Mouse (Mus musculus) megakaryocyte, embryonic 14.5 days (primary cell): ENCODE measurements around the gene Gucd1. TPM values are rescaled to one million over a fixed set of nuclear protein-coding genes. Genes with fewer than 3 reads are reported as not detected.
A peak's percentile ranks its signal among the peaks of the same experiment; 100 is the strongest.

Source experiments
- H3K27me3 ChIP-seq: replicated peaks from 2 replicates; pipeline ENCODE3; 2012; ENCODE audit warnings: inconsistent platforms
- H3K36me3 ChIP-seq: replicated peaks from 2 replicates; pipeline ENCODE3; 2012; ENCODE audit warnings: low read length, inconsistent platforms, mixed read lengths
- H3K4me1 ChIP-seq: 2 replicates; pipeline ENCODE4 v1.6.1; 2012; ENCODE audit warnings: inconsistent platforms
- H3K4me3 ChIP-seq: replicated peaks from 2 replicates; pipeline ENCODE3; 2012; ENCODE audit warnings: moderate library complexity, mild to moderate bottlenecking, inconsistent platforms
- H3K9me3 ChIP-seq: 2 replicates; pipeline ENCODE4 v1.6.1; 2012; ENCODE audit warnings: inconsistent platforms
- FLI1 ChIP-seq: IDR thresholded peaks from 2 replicates; pipeline ENCODE4 v1.6.1; 2012; ENCODE audit warnings: low read length, inconsistent platforms, mixed read lengths
- GATA1 ChIP-seq: IDR thresholded peaks from 3 replicates; pipeline ENCODE4 v1.6.1; 2012; ENCODE audit warnings: mixed read lengths, low read length, inconsistent platforms, borderline replicate concordance
- polyA plus RNA-seq: library from polyadenylated mRNA; stranded (reverse); fragments of >175 nt; gene quantifications from 2 replicates; pipeline ENCODE4 v1.2.3, GENCODE M21; 2012; ENCODE audit warnings: low replicate concordance; ENCODE audit not compliant: insufficient read depth

The Gucd1 gene
- polyA plus RNA-seq, 1 experiment, result 19.1 TPM

GRCm38 (mm10) chr10:75320321-75320720 lies 197.5 kb downstream of the Gucd1 start:
- Histone ChIP-seq H3K4me3 (peak overlapping the region; percentile 99), H3K9me3 (no peaks in the 10 kb centered on the region), H3K4me1 (peaks cover 98% of the 10 kb centered on the region), H3K36me3 (peaks cover 65% of the 10 kb centered on the region), H3K27me3 (no peaks in the 10 kb centered on the region)
- TF ChIP-seq GATA1 (no peak), FLI1 (no peak)

DNA sequence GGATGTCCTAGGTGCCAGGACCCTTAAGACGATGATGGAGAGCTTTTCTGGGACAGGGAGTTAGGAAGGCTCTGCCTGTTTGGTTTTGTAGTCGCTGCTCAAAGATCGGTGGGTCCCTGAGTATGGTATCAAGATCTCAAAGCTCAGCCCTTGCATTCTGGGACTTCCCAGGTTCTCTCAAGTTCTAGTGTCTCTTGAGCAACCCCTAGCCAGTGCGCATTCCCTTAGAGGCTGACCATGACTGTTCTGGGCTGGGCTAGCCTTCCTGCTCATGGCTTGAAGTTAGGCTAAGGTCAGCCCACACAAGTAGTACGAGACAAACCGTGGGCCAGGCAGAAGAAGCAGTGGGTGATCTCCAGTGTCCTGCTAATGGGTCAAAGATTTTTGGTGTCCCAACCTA lies 199.6 kb downstream of the Gucd1 start:
- Histone ChIP-seq H3K36me3 (peaks cover 58% of the 10 kb centered on the region), H3K27me3 (no peaks in the 10 kb centered on the region), H3K4me3 (peak overlapping the region; percentile 99), H3K9me3 (no peaks in the 10 kb centered on the region), H3K4me1 (peaks cover 98% of the 10 kb centered on the region)
- TF ChIP-seq FLI1 (no peak), GATA1 (no peak)

- H3K27me3 ChIP-seq, result no peaks in the 10 kb centered on the region
- H3K4me3 ChIP-seq, result peak overlapping the region; percentile 99
- TF ChIP-seq GATA1 (no peak), FLI1 (no peak)
- H3K9me3 ChIP-seq, result no peaks in the 10 kb centered on the region
- H3K4me1 ChIP-seq, result peaks cover 98% of the 10 kb centered on the region
- peaks cover 57% of the 10 kb centered on the region for H3K36me3 ChIP-seq
Measured at GRCm38 (mm10) chr10:75316908-75317761, 200.6 kb downstream of the Gucd1 start.

GRCm38 (mm10) chr10:75316872-75316907 lies 201.1 kb downstream of the Gucd1 start, which contains the start of gene Adora2a:
Gene Adora2a (plus strand): TSS chr10:75316877.
- Histone ChIP-seq H3K9me3 (no peaks in the 10 kb centered on the region), H3K36me3 (peaks cover 57% of the 10 kb centered on the region), H3K4me1 (peaks cover 98% of the 10 kb centered on the region), H3K27me3 (no peaks in the 10 kb centered on the region), H3K4me3 (peak within 1 kb of the TSS; percentile 99)
- TF ChIP-seq GATA1, result no peak
- no peak for TF ChIP-seq FLI1

GRCm38 (mm10) chr10:75316472-75316871 lies 201.3 kb downstream of the Gucd1 start:
- Histone ChIP-seq H3K9me3 (no peaks in the 10 kb centered on the region), H3K4me3 (peak overlapping the region; percentile 99), H3K27me3 (no peaks in the 10 kb centered on the region), H3K36me3 (peaks cover 57% of the 10 kb centered on the region), H3K4me1 (peaks cover 98% of the 10 kb centered on the region)
- TF ChIP-seq GATA1 (no peak), FLI1 (no peak)

GRCm38 (mm10) chr10:75315756-75316155 lies 202.0 kb downstream of the Gucd1 start:
- H3K4me1 ChIP-seq, result peaks cover 91% of the 10 kb centered on the region
- peak overlapping the region; percentile 99 for H3K4me3 ChIP-seq
- no peaks in the 10 kb centered on the region for H3K27me3 ChIP-seq
- H3K9me3 ChIP-seq, result no peaks in the 10 kb centered on the region
- H3K36me3 ChIP-seq, result peaks cover 57% of the 10 kb centered on the region
- TF ChIP-seq FLI1 (no peak), GATA1 (no peak)

GRCm38 (mm10) chr10:75314190-75314980 lies 203.4 kb downstream of the Gucd1 start:
- Histone ChIP-seq H3K4me1 (peaks cover 90% of the 10 kb centered on the region), H3K36me3 (peaks cover 57% of the 10 kb centered on the region), H3K27me3 (no peaks in the 10 kb centered on the region), H3K9me3 (no peaks in the 10 kb centered on the region), H3K4me3 (no peak overlapping the region)
- no peak for TF ChIP-seq FLI1
- TF ChIP-seq GATA1, result no peak

DNA sequence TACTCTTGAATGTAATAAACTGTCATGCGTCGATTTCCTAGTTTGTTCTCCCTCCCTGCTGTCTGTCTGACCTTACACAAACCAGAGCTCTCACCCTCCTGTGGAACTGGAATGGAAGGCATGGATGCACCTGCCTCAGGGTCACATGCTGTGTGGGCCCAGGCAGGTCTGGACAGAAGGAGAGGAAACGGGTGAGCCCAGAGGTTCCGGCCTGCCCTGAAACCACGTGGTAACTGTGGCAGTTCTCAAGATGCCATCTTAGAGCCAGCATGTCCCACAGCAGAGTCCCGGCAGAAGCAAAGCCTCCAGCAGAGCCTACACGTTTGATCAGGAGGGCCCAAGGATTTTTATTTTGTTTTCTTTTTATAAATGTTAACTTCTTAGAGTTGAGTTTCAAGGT lies 205.4 kb downstream of the Gucd1 start:
- Histone ChIP-seq H3K36me3 (peaks cover 71% of the 10 kb centered on the region), H3K27me3 (no peaks in the 10 kb centered on the region), H3K4me3 (no peak overlapping the region), H3K9me3 (no peaks in the 10 kb centered on the region), H3K4me1 (peaks cover 90% of the 10 kb centered on the region)
- no peak for TF ChIP-seq FLI1
- no peak for TF ChIP-seq GATA1

DNA sequence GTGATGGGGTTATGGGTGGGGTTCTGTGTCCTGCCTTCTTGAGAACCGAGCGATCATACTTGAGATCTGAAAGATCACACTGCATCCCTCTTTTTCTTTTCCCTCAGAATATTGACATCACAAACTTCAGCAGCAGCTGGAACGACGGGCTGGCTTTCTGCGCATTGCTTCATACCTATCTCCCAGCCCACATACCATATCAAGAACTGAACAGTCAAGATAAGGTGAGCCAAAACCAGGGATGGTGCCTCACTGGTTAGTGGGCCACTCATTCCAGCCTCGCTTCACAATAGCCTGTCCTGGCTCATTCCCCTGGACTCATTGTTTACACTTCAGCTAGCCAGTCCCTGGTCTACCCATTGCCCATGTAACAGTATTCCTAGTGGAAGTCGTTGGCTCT lies 210.6 kb downstream of the Gucd1 start:
- Histone ChIP-seq H3K4me3 (no peak overlapping the region), H3K27me3 (no peaks in the 10 kb centered on the region), H3K36me3 (peaks cover 74% of the 10 kb centered on the region), H3K9me3 (no peaks in the 10 kb centered on the region), H3K4me1 (peaks cover 92% of the 10 kb centered on the region)
- TF ChIP-seq FLI1 (no peak), GATA1 (no peak)

DNA sequence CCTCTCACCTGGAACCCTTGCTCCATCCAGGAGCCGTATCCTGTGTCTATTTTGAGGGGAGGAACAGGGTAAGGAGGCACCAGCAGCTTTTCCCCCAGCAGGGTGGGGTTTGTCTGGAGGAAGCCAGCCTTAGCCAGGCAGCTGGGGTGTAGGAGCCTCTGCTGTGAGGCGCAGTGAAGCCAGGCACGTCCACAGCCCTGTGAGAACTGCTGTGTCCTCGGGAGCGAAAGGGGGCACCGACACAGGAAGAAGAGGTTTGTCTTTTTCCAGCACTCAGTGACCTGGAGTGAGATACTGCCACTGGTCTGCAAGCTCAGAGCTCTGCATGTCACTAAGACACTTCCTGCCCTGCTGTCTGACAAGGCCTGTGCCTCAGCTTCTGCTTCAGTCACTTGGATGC lies 213.4 kb downstream of the Gucd1 start:
- Histone ChIP-seq H3K27me3 (no peaks in the 10 kb centered on the region), H3K36me3 (peaks cover 57% of the 10 kb centered on the region), H3K4me3 (peak overlapping the region; percentile 86), H3K9me3 (no peaks in the 10 kb centered on the region), H3K4me1 (peaks cover 100% of the 10 kb centered on the region)
- TF ChIP-seq FLI1 (no peak), GATA1 (no peak)
